Mouse (Mus musculus) right cerebral cortex, postnatal 10 days (tissue): ENCODE measurements around the gene Ccdc146.
A peak's percentile ranks its signal among the peaks of the same experiment; 100 is the strongest.
"Not testable (repeated sequence)": the region's sequence is repeated elsewhere in the genome, so short reads cannot be mapped to it uniquely, and the experiment has no call there.

Experiments
- DNase-seq, 2 experiments: peaks; one replicate each; pipeline ENCODE4 v3.0.0; 2021; ENCODE audit warnings: low spot score in 2 of 2

Ccdc146 gene

DNA sequence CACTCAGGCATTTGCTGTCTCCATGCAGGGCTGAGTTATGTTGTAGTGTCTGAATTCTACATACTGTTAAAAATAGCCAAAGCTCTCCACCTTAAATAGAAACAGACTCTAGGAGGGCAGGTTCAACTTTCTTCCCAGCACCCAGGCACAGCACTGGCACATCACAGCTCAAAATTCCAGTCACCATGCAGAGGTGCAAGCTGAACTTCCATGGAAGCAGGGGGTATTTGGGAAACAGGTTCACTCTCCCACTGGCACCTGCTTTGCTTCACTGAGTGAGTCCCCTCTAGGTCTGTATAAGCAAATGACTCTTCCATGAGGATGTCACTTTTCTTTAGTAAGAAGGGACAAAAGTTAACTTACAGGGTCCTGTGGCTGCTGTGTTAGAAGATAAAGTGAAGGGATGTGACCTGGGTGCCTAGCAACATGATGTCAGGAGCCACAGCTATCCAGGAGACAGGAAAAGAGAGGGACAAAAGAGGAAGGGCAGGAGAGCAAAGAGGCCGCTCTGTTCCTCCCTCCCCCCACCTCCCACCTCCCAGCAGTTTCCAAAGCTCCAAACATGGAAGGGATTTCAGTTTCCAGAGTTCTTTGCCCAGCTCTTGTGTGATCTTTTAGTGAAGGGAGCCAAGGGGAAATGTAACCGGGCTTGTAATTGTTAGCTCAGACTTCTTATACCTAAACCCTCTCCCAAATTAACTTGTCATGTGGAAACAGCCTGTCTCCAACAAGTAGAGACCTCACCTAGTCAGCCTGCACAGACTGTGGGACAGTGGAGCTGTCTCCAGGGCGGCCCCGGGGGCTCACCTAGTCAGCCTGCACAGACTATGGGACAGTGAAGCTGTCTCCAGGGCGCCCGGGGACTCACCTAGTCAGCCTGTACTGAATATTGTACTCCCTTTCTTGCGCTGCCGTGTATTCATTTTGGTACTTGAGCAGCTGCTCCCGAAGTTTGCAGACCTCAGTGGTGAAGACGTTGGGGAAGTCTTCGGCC is 94.5 kb downstream of the Ccdc146 start:
- no peak for DNase-seq

DNA sequence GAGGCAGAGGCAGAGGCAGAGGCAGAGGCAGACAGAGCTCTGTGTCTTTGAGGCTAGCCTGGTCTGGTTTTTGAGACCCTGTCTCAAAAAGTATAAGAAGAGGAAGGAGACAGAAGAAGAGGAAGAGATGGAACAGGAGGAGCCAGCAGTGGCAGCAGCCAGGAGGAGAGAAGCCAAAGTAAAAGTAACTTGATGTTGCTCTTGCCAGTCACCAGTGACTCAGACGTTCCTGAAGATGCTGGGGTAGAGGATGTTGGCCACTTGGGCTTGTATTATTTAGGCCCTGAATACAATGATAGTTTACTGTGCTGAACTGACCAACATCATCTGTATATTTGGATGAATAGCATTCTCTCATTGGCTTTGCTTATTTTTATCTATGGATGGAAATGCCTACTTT is 95.9 kb downstream of the Ccdc146 start:
- DNase-seq: no peak

DNA sequence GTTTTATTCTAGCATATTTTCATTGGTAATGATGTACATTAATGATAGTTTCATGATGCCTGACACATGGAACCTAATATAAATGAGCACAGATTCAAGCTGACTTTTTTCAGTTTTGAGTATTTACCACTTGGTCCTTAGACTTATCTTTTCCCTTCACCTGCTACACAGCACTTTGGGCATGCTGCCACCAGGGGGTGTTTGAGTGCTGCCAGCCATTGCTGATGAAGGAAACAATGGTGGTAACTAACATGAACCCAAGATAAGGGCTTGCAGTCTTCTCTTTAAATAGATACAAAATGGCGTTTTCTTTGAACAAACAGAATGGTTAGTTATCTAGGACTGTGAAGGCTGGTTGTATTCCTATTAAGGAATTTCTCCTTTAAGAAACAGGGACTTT is 98.0 kb downstream of the Ccdc146 start:
- peak in 1 of 2 experiments; percentile 40 for DNase-seq

GRCm38 (mm10) chr5:21320138-21320537 is 104.3 kb downstream of the Ccdc146 start:
- DNase-seq: no peak

GRCm38 (mm10) chr5:21314696-21315095 is 109.8 kb downstream of the Ccdc146 start:
- peak; percentile 36 to 65 for DNase-seq

GRCm38 (mm10) chr5:21307165-21307564 is 117.3 kb downstream of the Ccdc146 start:
- no peak for DNase-seq

DNA sequence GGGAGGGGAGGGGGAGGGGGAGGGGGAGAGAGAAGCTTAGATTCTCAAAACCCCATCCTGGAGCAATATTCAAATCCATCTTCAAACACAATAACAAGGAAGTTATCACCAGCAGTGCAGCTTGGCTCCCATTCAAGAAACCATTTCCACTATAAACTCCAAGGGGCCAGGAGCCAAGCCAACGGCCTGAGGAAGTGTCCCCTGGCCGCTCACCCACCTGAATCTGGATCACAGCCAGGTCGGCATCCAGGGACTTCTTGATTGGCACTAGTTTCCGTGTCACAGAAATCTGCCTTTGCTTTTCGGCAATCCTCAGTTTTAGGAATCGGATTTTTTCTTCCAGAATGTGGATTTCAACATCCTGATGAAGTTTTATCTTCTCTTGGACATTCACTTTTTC is 123.5 kb downstream of the Ccdc146 start:
- DNase-seq: peak in 1 of 2 experiments; percentile 27

GRCm38 (mm10) chr5:21300058-21300457 is 124.4 kb downstream of the Ccdc146 start:
- no peak for DNase-seq

GRCm38 (mm10) chr5:21299076-21299755 is 125.3 kb downstream of the Ccdc146 start:
- no peak for DNase-seq

GRCm38 (mm10) chr5:21295683-21296082 is 128.8 kb downstream of the Ccdc146 start:
- DNase-seq: no peak

- no peak for DNase-seq
Observed at GRCm38 (mm10) chr5:21290594-21290993, 133.9 kb downstream of the Ccdc146 start.

GRCm38 (mm10) chr5:21288658-21289435 is 135.6 kb downstream of the Ccdc146 start:
- DNase-seq: no peak

DNA sequence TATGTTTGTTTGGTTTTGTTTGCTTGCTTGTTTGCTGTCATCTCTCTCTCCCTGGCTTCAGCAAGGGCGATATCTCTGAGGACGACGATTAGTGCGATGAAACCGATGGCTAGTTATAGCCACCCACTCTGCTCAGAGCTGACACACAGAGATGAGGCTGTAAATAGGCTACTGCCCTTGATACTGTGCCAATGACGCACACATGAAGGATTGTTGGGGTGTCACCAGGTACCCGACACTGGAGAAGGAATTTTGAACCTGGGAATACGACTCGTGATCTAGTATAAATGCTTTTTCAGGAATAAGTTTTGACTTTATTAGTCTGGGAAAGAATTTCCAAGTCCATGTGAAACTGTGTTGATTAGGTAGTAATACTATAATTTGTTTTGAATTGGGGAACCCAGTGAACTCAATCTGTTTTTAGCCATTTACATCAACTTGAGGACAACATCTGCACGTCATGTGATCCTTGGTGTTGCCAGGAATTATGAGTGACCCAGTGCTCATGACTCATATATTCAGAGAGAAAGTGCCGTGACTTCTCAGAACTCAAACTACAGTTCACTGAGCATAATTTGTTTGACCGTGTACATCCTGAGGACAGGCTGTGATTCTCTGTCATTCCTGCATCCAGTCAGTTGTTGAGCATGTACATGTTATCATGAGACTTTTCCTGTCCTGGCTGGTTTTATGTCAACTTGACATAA is 141.0 kb downstream of the Ccdc146 start:
- no peak for DNase-seq

DNA sequence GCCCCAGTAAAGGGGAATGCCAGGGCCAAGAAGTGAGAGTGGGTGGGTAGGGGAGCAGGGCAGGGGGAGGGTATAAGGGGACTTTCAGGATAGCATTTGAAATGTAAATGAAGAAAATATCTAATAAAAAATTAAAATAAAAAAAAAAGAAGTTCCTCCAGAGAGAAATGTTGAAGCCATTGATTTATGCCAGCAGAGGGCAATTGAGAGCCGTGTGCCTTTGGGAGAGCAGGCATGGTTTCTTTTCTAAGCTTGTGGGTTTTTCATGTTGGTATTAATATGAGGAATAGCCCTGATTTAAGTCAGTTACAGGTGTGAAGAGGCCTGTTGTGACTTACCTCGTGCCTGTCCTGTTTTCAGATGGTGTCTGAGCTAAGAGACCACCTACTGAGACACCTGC is 146.8 kb downstream of the Ccdc146 start:
- not testable (repeated sequence) for DNase-seq

- no peak for DNase-seq
Observed at GRCm38 (mm10) chr5:21271386-21272354, 152.8 kb downstream of the Ccdc146 start.

GRCm38 (mm10) chr5:21270756-21271155 is 153.7 kb downstream of the Ccdc146 start:
- DNase-seq: no peak

- no peak for DNase-seq
Observed at GRCm38 (mm10) chr5:21269446-21269845, 155.0 kb downstream of the Ccdc146 start.

DNA sequence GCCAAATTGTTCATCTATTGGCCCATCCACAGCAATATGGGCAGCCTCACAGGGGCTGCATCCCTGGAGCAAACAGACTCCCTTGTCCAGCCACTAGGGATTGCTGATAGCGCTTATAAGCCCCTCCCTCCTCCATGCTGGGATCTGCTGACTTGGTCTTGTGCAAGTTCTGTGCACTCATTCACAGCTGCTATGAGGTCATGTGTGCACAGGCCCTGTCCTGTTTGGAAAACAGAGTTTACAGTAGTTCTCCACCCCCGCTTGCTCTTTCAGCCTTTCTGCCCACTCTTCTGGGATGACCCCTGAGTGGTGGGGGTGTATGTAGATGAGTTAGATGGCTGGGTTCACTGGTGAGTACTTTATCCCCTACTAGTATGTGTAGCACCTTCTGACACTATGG is 157.4 kb downstream of the Ccdc146 start:
- no peak for DNase-seq

DNA sequence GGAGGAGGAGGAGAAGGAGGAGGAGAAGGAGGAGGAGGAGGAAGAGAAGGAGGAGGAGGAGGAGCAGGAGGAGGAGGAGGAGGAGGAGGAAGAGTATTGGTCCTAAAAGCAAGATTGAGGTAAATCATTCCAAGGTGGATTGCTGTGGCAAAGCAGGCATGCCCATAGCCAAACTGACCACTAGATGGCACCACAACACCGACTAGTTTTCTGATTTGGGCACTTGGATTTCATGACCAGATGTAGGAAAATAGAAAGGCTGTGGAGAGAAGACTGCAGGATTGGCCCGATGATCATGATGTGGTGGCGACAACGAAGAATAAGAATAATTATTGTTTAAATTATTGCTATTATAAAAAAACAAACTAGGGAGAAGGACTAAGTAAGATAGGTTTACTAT is 159.4 kb downstream of the Ccdc146 start:
- peak; percentile 86 to 91 for DNase-seq

- DNase-seq: no peak
Observed at GRCm38 (mm10) chr5:21264352-21265021, 160.0 kb downstream of the Ccdc146 start.
